Mouse (Mus musculus) neural tube, embryonic 14.5 days (tissue): ENCODE measurements at regions not wholly inside any gene's neighbourhood (a gene's known extent, or its start where the extent isn't known, plus 50 kb on each side); places are given as distances from the start of the nearest gene placed in this dataset.

Experiments used
- ATAC-seq: fragments of 200-750 bp; cut with Nextera tagmentation; 2 replicates; pipeline ENCODE4 v1.8.0; 2017; ENCODE audit warnings: low read depth, mild to moderate bottlenecking, moderate TSS enrichment, moderate library complexity
- H3K27ac ChIP-seq: fragments of 300-500 bp; sonication (generic); 2 replicates; pipeline ENCODE4 v1.5.1; 2014; ENCODE audit warnings: low read depth, mild to moderate bottlenecking, control low read depth, low read length, moderate library complexity, mixed read lengths
- H3K27me3 ChIP-seq: fragments of 300-500 bp; sonication (generic); 2 replicates; pipeline ENCODE4 v1.6.1; 2014; ENCODE audit warnings: low read length; ENCODE audit not compliant: control insufficient read depth, insufficient read depth
- H3K36me3 ChIP-seq: fragments of 300-500 bp; sonication (generic); 2 replicates; pipeline ENCODE4 v1.6.1; 2014; ENCODE audit warnings: low read length, mixed read lengths; ENCODE audit not compliant: control insufficient read depth, insufficient read depth
- H3K4me1 ChIP-seq: fragments of 300-500 bp; sonication (generic); 2 replicates; pipeline ENCODE4 v1.6.1; 2014; ENCODE audit warnings: low read length; ENCODE audit not compliant: control insufficient read depth, insufficient read depth
- H3K4me2 ChIP-seq: fragments of 300-500 bp; sonication (generic); 2 replicates; pipeline ENCODE4 v1.6.1; 2014; ENCODE audit warnings: mild to moderate bottlenecking, low read depth, low read length, control low read depth
- H3K4me3 ChIP-seq: fragments of 300-500 bp; sonication (generic); 2 replicates; pipeline ENCODE4 v1.5.1; 2014; ENCODE audit warnings: low read depth, low read length, control low read depth, mixed read lengths
- H3K9ac ChIP-seq: fragments of 300-500 bp; sonication (generic); replicated peaks from 2 replicates; pipeline ENCODE4 v1.6.1; 2014; ENCODE audit warnings: low read depth, mild to moderate bottlenecking, control low read depth, low read length, mixed read lengths
- H3K9me3 ChIP-seq: fragments of 300-500 bp; sonication (generic); 2 replicates; pipeline ENCODE4 v1.6.1; 2016; ENCODE audit warnings: low read length; ENCODE audit not compliant: control insufficient read depth
- WGBS: fragments of 180-500 bp; shearing (Covaris S2); extraction: QIAGEN DNeasy Blood & Tissue Kit; methylation state at CpG from one replicate; pipeline ENCODE4 v1.1.7; 2014; 5-methylcytosine and 5-hydroxymethylcytosine counted together

GRCm38 (mm10) chr19:33043696-33044095 is 286.4 kb downstream of the Pten start:
- WGBS: 79% methylated on average over 3 of the region's 3 CpGs
- no peak overlapping the region for H3K27ac ChIP-seq

DNA sequence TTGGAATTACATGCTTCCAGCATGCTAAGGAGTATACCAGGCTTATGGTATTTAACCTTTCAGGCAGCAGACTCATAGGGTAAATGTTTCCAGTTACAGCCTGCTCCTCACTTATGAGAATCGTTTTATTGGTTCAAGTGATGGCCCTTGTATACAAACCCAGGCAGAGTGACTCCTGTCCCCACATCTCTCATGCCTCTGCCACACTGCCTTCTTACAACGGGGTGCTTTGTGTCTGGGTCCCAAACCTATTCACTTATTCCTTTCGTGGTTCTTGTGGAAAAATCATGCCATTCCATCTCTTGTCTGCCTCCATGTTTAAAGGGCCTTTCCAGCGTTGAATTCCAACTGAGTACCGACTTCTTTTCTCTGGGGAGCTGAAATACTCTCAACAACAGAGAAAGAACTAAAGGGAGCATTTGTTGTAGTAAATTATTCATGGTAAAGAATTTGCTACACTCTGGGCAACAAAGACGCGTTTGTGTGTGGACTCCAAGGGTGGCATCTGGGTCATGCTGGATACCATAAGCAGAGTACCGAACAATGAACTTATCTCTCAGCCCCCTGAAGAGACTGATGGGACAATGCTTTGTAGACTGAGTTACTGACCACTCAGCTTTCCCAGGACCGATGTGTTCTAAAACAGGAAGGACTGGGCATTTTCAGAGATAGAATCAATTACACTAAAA is 291.6 kb downstream of the Pten start:
- Histone ChIP-seq H3K4me2 (no peak overlapping the region), H3K27me3 (no peaks in the 10 kb centered on the region), H3K27ac (no peak overlapping the region), H3K4me1 (no peaks in the 10 kb centered on the region), H3K4me3 (no peak overlapping the region), H3K9me3 (no peaks in the 10 kb centered on the region), H3K9ac (no peak overlapping the region), H3K36me3 (no peaks in the 10 kb centered on the region)
- WGBS: 24% methylated on average over 9 of the region's 9 CpGs
- ATAC-seq: peak; percentile 69; the same call in 1 of the 2 replicates

More at GRCm38 (mm10) chr19:33043696-33044095, 286.4 kb downstream of the Pten start:
- no peaks in the 10 kb centered on the region for H3K9me3 ChIP-seq
- H3K36me3 ChIP-seq: no peaks in the 10 kb centered on the region
- no peak for ATAC-seq
- H3K9ac ChIP-seq: no peak overlapping the region
- H3K4me3 ChIP-seq: no peak overlapping the region
- H3K27me3 ChIP-seq: no peaks in the 10 kb centered on the region
- no peaks in the 10 kb centered on the region for H3K4me1 ChIP-seq
- no peak overlapping the region for H3K4me2 ChIP-seq

DNA sequence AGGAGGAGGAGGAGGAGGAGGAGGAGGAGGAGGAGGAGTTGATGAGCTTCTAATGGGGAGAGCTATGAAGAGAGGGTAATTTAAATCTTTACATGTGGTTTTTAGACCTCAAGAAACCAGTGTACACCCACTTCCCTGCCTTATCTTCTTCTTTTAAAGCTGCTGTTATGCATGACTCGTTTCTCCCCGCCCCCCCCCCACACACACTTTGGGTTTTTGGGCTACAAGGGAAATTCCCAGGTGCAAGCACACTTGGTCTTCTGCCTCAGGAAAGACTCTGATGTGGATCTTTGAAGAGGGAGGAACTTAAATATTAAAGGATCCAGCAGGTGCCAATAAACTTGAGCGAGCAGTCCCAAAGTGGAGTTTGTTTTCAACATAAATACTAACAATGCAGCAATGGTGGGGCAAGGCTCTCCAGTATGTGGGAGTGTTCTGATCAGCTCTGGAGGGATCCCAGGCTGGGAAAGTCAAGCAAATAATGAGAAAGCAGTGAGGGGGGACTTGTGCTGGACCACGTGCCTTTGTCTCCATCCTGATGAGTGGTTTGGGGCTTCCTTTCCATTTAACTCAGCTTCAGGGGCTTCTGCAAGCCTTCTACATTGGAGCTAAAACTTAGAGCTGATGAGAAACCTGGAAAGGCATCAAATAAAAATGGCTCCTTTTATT is 296.0 kb downstream of the Pten start:
- no peak overlapping the region for H3K27ac ChIP-seq
- H3K4me2 ChIP-seq: no peak overlapping the region
- no peaks in the 10 kb centered on the region for H3K9me3 ChIP-seq
- ATAC-seq: no peak
- WGBS: 83% methylated on average over 4 of the region's 4 CpGs
- H3K9ac ChIP-seq: no peak overlapping the region
- H3K4me3 ChIP-seq: no peak overlapping the region
- no peaks in the 10 kb centered on the region for H3K4me1 ChIP-seq
- no peaks in the 10 kb centered on the region for H3K36me3 ChIP-seq
- H3K27me3 ChIP-seq: no peaks in the 10 kb centered on the region

GRCm38 (mm10) chr19:33056372-33056791 is 299.1 kb downstream of the Pten start:
- no peaks in the 10 kb centered on the region for H3K9me3 ChIP-seq
- no peak overlapping the region for H3K4me2 ChIP-seq
- no peak overlapping the region for H3K27ac ChIP-seq
- no peak overlapping the region for H3K4me3 ChIP-seq
- H3K4me1 ChIP-seq: no peaks in the 10 kb centered on the region
- H3K27me3 ChIP-seq: no peaks in the 10 kb centered on the region
- WGBS: 70% methylated on average over 10 of the region's 10 CpGs
- H3K9ac ChIP-seq: no peak overlapping the region
- H3K36me3 ChIP-seq: no peaks in the 10 kb centered on the region
- ATAC-seq: no peak

- Histone ChIP-seq H3K27ac (no peak overlapping the region), H3K9me3 (no peaks in the 10 kb centered on the region), H3K36me3 (no peaks in the 10 kb centered on the region), H3K4me3 (no peak overlapping the region), H3K27me3 (no peaks in the 10 kb centered on the region), H3K4me2 (no peak overlapping the region), H3K9ac (no peak overlapping the region), H3K4me1 (no peaks in the 10 kb centered on the region)
- no peak for ATAC-seq
These were observed 303.7 kb downstream of the Pten start for GRCm38 (mm10) chr19:33061006-33061405.

- Histone ChIP-seq H3K4me2 (no peak overlapping the region), H3K9me3 (no peaks in the 10 kb centered on the region), H3K4me3 (no peak overlapping the region), H3K4me1 (no peaks in the 10 kb centered on the region), H3K27ac (no peak overlapping the region), H3K9ac (no peak overlapping the region), H3K27me3 (no peaks in the 10 kb centered on the region), H3K36me3 (no peaks in the 10 kb centered on the region)
- WGBS: 55% methylated on average over 8 of the region's 8 CpGs
- ATAC-seq: no peak
These were observed 305.1 kb downstream of the Pten start for GRCm38 (mm10) chr19:33062165-33063058.

DNA sequence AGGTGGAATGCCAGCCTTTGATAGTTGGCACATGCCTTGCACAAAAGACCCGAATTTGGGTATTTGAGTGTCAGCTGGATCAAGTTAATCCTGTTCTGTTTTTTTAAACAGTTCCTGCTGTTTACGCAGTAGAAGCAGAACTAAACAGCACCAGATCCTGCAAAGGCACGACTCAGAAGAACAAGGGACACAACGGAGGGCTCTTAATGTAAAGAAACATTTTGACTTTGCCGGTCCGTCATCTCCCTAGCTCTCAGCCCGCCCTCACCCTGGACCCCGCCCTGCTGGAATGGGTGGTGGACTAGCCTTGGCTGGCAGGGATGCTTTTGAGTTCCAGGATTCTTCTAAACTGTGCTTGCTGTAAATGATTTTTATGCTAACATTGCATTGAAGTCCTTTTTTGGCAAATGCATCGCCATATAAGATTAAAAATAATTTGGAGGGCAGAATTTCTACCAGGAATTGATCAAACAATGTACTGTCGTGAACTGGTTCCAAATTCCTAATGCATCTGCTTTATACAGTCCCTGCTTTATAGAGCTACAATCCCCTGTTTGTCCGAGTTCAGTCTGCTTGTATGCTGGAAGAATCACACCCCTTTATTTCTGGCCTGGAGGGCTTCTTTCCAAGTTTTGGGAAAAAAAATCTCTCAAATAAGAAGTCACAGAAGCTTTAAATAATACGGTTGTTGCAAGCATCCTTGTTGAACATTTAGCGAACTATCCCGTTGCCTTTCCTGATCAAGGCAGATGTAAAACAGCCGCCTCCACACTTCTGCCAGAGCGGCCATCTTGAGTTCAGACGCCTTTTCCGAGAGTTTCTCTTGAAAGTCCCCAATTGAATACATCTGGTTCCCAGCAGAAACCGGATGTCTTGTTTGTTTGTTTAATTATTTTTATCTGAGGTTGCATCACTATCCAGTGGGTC is 308.2 kb downstream of the Pten start:
- Histone ChIP-seq H3K36me3 (no peaks in the 10 kb centered on the region), H3K4me2 (no peak overlapping the region), H3K27me3 (no peaks in the 10 kb centered on the region), H3K9me3 (no peaks in the 10 kb centered on the region), H3K4me1 (no peaks in the 10 kb centered on the region), H3K9ac (no peak overlapping the region), H3K4me3 (no peak overlapping the region), H3K27ac (no peak overlapping the region)
- ATAC-seq: no peak
- 81% methylated on average over 19 of the region's 19 CpGs for WGBS

- Histone ChIP-seq H3K9ac (no peak overlapping the region), H3K4me2 (no peak overlapping the region), H3K27ac (no peak overlapping the region), H3K4me1 (no peaks in the 10 kb centered on the region), H3K9me3 (no peaks in the 10 kb centered on the region), H3K36me3 (no peaks in the 10 kb centered on the region), H3K4me3 (no peak overlapping the region), H3K27me3 (no peaks in the 10 kb centered on the region)
- 73% methylated on average over 11 of the region's 11 CpGs for WGBS
- no peak for ATAC-seq
These were observed 311.2 kb downstream of the Pten start for GRCm38 (mm10) chr19:33068351-33068955.
